Mouse (Mus musculus): ENCODE measurements around the gene Dock9. TPM values are rescaled to one million over a fixed set of nuclear protein-coding genes. Genes with fewer than 3 reads are reported as not detected.

The Dock9 gene
- total RNA-seq, 2 experiments from 2014 or later, result 14.9 to 18.2 TPM

DNA sequence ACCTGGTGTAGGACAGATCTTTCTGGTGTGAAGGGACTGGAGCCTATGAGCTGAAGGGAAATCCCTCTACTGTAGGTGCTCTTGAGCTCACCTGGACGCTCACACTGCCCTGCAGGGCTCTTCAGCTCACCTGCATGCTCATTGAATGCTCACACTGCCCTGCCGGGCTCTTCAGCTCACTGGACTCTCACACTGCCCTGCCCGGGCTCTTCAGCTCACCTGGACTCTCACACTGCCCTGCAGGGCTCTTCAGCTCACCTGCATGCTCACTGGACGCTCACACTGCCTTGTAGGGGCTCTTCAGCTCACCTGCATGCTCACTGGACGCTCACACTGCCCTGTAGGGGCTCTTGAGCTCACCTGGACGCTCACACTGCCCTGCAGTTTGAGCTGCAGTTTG is 247.8 kb downstream of the Dock9 start:
- no peak for DNase-seq
- intact Hi-C loops (cut with DNase I), result no loop called here

DNA sequence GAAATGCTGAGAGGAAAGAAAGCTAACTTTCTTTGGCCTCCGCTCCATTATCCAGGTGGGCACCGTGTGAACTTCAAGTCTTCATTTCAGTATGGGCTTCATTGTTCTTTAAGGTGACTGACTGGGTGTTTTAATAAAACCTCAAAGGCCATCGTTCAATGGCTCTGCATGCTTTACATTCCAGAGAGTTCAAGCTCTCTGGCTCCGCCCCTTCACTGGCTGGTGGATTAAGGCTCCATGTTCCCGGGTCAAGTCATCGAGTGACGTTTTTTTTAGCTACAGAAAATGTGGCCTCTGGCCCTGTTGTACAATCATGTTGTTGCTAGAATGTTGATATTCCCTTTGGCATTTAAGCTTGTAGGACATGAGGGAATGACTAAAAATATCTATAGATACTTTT is 249.9 kb downstream of the Dock9 start:
- intact Hi-C loops (cut with DNase I), result no loop called here
- DNase-seq, result no peak

DNA sequence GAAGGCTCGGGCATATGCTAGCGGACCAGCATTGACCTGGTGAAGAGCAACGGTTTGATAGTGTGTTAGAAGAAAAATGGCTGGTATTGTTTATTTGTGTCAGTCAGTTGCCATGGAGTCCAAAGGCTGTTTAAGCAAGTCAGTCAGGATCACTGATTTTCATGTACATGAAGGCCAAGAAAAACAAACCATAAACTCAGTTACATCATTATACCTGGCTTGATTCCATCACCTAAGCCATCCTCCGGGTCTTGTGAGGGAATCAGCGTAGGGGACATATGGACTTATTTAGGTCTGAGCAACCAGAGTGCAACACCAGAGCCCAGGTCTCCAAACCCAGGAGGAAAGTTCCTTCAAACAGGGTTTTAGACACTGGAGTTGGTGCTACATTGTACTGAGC is 251.0 kb downstream of the Dock9 start:
- intact Hi-C loops (cut with DNase I), result no loop called here
- no peak for DNase-seq

DNA sequence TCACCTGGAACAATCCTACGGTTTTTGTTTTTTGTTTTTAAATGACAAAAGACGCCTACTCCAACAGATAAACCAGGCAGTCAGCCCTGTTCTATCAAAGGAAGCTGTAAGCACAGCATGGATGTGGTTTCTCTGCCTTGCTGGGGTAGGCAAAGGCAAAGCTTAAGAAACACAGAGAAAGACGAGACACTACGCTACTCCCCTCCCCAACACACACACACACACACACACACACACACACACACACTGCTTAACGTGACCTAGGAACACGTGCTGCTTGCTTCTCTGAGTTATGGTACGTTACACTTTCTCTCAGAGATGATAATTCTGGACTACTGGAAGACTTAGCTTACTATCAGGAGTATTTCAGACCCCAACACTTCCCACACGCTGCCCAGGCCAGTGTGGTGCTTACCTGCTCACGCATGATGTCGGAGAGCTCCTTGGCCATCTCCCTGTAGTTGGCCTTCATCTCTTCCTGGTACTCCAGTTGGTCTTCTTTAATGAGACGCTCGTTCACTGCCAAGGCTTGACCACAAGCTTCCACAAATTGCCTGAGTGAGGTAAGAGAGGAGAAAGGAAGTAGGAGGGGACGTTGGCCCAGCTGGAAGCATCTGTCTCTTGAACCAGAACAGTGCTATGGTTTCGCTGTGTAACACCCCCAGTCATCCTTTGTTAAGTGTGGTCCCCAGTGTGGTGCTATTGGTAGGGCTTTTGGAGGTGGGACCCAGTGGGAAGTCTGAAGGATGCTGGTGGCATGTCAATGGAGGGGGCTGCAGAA is 251.9 kb downstream of the Dock9 start:
- intact Hi-C loops (cut with DNase I), result no loop called here
- no peak for DNase-seq

DNA sequence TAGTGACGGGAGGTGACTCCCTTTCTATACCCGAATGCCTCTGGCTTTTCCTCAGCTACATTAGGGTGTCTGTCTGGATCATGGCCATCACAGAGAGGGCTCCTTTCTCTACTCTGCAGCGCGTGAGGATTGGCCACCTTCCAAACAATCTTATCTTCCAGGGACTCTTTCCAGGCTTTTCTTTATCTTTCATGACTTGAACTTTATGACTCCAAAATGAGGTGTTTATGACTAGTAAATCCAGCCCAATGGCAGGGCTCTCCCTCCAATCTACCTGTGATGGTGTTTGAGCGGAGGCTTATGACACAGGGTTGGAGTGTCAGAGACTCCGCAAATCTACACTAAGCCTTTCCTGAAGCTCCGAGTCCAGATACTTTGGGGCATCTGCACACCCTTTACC is 256.4 kb downstream of the Dock9 start:
- DNase-seq, result no peak
- intact Hi-C loops (cut with DNase I), result no loop called here

DNA sequence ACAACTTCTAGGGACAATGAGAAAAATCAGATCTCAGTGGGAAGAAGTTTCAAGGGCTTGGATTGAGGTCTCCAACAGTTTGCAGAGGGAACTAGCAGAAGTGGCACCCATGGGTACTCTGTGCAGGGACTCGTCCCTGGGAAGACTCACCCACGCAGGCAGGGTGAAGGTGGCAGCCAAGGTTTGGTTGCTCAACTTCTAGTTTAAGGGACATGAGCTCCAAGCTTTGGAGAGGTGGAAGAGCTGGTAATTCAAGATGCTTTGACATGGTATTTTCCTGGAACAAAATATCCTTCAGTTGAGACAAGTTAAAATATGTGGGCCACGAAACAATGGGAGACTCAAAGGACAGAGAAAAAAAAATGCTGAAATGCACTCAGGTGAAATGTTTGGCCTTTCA is 263.1 kb downstream of the Dock9 start:
- intact Hi-C loops (cut with DNase I), result no loop called here
- no peak for DNase-seq

DNA sequence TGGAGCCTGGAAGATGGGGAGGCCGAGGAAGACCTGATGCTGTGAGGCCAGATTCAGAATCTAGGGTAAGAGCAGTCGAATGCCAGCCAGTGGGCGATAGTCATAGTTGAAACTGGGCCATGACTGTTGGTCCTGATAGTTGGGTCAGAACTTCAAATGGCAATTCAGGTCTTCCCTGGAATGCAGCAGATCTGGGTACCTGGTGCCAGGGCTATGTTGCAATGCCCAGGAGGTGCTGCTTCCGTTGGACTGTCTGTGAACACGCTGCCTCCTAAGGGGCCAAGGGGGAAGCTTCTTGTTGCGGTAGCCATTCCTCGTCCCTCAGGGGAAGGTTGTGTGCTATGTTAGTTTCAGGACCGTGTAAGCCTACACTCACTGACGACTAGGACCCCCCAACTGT is 266.8 kb downstream of the Dock9 start:
- intact Hi-C loops (cut with DNase I), result no loop called here
- DNase-seq, result no peak

DNA sequence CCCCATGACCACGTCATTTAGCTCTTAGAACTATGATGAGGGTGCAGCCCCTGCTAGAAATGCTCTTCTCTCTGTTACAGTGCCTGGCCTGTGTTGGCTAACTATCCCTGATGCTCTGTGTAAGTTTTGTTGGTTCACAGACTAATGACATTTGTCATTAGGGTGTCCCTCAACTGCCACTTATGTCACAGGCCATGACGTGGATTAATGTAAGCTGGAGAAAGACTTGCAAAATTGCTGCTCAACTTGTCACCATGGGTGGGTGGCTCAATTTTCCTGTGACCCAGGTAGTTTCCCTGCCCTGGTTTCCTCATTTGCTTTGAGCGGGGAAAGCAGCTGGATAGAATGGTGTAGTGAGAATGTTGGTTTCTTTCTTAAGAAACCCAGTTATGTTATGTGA is 269.8 kb downstream of the Dock9 start:
- intact Hi-C loops (cut with DNase I), result no loop called here
- DNase-seq, result no peak

DNA sequence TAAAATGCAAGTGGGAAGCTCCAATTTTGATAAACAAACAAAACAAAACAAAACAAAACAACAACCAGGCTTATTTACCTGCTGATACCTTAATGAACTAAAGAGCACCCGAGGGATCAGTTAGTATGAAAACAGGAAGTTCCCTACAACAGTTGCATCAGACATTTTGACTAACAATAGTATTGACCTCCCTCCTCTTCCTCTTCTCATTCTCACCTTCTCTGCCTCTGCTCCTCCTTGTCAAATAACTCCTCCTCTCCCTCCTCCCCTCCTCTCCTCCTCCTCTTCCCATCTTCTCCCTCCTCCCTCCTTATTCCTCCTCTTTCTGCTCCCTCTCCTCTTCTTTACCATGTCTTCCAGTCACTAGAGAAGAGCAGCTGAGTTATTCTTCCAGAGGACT is 270.4 kb downstream of the Dock9 start:
- intact Hi-C loops (cut with DNase I), result no loop called here
- DNase-seq, result no peak

DNA sequence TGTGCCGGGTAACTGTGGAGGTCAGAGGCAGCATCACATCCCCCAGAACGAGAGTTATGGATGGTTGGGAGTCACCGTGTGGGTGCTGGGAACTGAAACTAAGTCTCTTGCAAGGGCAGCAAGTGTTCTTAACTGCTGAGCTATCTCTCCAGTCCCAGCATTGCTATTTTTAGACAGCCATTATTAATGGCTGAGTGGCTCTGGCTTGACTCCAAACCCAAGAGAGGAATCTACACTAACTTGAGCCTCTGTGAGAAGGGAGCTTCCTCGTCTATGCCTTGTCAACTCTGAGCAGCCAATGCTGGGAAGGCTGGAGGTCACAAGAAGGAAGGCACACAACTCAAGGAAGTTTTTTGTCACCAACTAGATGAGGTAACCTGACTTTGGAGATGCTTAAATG is 275.9 kb downstream of the Dock9 start:
- intact Hi-C loops (cut with DNase I), result no loop called here
- DNase-seq, result no peak

DNA sequence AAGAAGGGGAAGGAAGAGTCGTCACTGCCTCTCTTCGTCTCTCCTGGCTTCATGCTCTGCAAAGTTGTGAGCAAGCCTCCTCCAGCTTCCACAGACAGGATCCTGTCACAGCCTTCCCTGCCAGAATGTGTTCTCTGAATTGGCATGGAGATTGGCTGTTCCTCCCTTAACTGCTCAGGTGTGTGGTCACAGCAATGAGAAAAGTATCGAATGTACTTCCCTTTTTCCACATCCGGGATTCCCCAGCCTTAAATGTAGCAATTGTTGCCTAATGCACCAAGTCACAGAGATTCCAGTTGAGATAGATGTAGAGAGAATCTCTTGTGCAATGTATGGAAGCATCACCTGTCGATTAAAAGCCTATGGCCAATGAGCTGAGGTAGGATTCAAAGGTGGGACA is 280.8 kb downstream of the Dock9 start:
- no peak for DNase-seq
- intact Hi-C loops (cut with DNase I), result no loop called here

DNA sequence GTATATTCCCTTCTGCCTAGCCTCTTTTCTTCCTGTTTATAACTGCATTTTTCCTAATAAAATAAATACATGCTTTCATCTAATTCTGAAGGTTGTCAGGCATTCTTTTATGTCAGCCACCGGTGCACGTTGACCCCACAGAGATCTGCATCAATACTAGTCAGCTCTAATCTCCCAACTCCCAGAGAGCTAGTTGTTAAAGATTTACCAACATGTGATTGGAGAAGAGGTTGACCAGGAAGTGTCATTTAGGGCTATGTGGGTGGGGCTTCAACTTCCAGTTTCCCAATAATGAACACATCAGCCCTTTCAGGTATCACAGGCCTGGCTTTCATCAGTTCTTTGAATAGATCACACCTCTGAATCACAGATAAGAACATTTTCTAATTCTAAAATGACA is 288.7 kb downstream of the Dock9 start:
- intact Hi-C loops (cut with DNase I), result no loop called here
- DNase-seq, result no peak

DNA sequence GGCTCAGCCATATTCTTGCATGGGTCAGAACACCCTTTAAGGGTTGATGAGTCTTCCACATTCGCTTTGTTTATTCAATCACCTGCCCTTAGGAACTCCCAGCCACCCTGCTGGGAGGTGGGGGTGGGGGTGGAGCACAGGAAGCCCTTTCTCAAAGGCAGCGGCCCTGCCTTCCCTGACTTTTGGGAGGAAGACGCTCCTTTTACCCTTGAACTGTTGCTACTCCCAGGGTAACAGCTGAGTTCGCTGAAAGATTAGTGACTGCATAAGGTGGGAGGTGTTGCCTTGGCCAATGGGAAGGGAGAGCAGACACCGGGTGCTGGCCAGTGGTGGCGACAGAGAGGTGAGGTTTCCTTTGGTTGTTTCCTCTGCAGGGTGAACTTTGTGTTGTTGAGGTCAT is 291.3 kb downstream of the Dock9 start:
- no peak for DNase-seq
- intact Hi-C loops (cut with DNase I), result no loop called here

DNA sequence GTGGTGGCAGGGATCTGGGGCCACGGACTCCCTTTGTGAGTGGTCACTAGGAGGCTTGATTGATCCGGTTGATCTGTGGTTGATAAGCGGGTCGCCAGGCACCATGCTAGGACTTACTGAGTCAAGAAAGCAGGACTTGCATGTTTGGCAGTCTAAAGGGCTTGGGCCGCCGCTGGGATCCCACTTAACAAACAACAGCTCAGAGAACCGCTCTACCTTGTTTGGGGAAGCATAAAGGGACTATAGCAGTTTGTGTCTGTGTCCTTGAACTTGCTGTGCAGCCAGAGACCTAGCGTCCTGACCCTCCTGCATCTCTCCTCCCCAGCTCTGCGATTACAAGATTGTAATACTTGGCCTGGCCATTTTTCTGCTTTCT is 292.2 kb downstream of the Dock9 start:
- DNase-seq, result no peak
- intact Hi-C loops (cut with DNase I), result no loop called here

DNA sequence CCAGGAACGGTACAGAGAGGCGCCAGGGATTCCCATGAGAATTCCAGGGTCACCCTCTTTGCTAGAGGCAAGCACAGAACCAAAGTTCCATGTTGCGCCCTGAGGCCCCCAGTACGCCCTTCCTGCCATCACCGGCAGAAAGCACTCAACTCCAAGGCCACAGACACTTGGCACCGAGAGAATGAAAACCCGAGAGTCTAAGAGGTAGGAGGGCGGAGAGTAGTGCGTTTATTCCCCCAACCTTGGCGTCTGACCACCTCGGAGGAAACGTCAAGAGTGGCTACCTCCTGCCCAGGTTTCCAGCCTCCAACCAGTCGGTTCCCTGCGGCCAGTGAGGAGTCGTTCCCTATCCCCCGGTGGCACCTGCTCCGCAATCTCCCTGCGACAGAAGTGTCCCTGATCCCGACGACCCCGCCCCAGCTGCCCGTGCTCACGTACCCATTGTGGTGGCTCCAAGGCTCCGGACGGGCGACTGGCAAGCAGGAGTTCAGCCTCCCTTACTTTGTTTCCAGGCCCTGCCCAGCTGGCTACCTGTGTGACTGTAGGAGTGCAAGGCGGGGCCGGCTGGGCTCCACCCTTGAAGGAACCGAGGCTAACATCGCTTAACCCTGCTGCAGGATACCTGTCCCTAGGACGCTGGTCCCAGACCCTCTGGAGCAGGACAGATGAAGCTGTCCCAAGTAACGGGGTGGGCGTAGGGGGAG is 292.7 kb downstream of the Dock9 start, which contains the start of gene Slc15a1:
Gene Slc15a1 (minus strand): TSS at position 472 of the 704 bp plus-strand sequence.
- DNase-seq, result no peak

DNA sequence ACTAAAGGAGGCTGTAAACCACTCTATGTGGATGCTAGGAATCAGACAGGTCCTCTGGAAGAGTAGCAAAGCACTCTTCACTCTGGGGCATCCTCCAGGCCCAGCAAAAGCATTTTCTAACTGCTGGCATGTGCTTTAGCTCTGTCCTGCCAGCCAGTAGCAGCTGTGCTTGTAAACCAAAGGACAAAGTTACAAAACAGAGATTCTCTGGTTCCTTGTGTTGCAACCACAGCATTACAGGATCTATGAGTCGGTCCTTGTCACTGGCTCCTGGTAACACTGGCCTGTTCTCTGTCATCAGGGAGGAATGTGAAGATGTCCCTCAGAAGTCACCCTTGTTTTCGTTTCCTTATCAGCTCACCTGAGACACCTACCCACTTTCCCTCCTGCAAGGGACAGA is 297.1 kb downstream of the Dock9 start:
- intact Hi-C loops (cut with DNase I), result no loop called here
- DNase-seq, result no peak

More for the DNA sequence above, 292.7 kb downstream of the Dock9 start, which contains the start of gene Slc15a1:
- intact Hi-C loops (cut with DNase I), result no loop called here

DNA sequence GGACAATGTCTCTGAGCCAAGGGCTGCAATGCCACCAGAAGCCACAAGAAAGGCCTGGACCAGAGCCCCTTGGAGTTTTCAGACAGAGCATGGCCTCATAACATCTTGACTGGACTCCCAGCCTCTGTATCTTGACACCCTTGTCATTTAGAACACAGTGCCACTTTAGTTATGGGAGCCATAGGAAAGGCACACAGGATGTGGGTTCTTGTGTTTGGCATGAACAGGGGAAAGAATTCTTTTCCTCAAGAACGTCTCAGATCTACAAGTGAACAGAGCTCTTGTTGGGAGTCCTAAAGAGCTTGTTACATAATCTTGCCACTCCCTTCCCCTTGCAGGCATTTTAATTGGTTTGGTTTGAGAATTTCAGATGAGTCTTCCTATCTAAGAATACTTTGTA is 297.9 kb downstream of the Dock9 start:
- no peak for DNase-seq
- intact Hi-C loops (cut with DNase I), result no loop called here

DNA sequence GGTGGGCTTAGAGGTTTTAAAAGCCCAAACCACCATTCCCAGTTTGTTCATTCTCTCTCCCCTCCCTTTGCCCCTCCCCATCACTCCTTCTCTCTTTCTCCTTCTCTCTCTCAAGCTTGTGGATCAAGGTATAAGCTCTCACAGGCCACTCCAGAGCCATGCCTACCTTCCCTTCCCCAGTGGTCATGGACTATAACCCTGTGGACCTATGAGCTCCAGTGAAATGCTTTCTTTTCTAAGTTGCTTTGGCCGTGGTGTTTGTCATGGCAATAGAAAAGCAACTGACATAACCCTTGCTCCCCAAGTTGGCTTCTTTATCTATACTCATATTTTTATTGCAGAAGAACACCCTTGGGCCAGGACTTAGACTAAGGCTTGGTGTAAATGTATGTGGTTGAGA is 299.8 kb downstream of the Dock9 start:
- no peak for DNase-seq
- intact Hi-C loops (cut with DNase I), result no loop called here

DNA sequence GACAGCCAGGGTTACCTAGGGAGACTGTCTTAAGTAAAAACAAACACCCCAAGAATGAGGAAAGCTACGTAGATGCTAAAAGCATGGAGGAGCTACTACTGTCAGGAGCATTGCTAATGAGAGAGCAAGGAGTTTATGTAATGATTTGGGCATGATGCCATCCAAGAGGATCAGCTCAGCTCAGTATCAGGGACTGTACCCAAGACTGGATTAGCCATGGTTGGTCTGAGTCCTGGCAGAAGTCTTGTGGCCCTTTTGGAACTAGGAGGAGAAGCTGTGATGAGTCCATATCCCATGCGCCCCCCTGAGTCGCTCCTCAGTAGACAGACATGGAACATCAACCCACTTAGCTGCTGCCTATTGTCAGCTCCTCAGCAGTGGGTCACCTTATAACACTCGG is 301.9 kb downstream of the Dock9 start:
- intact Hi-C loops (cut with DNase I), result no loop called here
- DNase-seq, result no peak

DNA sequence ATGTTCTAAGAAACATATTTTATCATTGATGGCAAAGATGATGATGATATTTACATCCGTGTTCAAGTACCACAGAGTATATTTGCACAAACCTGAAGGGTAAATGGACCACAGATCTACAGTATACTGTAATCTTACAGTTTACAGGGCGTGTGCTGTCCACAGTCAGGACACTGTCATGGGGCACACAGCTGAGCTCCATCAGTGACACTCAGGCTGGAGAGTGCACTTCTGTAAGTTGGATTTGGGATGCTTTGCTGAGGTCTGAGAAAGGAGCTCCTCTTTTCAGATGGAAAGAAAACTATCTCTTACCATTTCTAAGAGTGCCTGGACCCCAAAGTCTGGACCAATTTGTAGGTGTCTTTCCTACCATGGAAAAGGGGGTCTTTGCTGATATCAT is 302.5 kb downstream of the Dock9 start:
- DNase-seq, result no peak
- intact Hi-C loops (cut with DNase I), result no loop called here

DNA sequence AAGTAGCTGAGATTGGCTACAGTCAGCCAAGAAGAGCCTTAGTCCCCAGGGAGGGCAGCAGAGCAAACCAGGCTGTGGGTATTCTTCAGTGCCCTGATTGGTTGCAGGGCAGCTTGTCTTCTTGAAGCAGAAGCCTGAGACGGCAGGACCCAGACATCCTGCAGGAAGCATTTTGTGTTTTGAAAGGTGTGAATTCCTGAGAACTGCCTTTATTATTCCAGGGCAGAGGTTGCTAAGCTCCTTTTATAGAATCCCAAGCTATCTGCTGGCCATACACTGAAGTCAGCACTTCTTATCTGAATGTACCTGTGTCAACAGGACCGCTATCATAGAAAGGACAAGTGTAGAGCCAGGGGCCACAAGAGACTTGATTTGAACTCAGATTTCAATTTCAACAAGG is 303.4 kb downstream of the Dock9 start:
- no peak for DNase-seq
- intact Hi-C loops (cut with DNase I), result no loop called here

DNA sequence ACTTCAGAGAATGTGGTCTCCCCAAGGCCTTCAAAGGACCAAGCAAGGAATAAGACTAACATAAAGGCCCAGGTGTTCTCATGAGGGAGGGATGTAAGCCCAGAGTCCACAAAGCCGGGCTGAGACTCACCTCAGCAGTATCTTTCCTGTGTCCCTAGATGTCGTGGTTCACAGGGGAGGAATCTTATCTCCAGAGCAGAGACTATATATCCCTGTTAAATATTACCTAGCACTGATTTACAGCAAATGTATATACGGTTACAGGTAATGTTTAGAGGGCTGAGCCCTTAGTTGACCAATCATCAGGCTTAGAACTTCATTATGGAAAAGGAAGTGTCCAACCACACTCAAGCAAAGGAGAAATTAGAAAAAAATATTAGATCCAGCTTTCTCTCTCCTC is 303.9 kb downstream of the Dock9 start:
- intact Hi-C loops (cut with DNase I), result no loop called here
- DNase-seq, result no peak

Measured in gastrocnemius, postnatal 36 days (tissue).